Mouse (Mus musculus) heart, embryonic 16.5 days (tissue): ENCODE measurements around the gene Arl1. TPM values are rescaled to one million over a fixed set of nuclear protein-coding genes. Genes with fewer than 3 reads are reported as not detected.
"Not testable (repeated sequence)": the region's sequence is repeated elsewhere in the genome, so short reads cannot be mapped to it uniquely, and the experiment has no call there.

Source experiments
- ATAC-seq: fragments of 200-750 bp; cut with Nextera tagmentation; replicated peaks from 2 replicates; pipeline ENCODE4 v1.8.0; 2017; ENCODE audit warnings: moderate number of reproducible peaks; ENCODE audit not compliant: insufficient read depth, low FRiP score; ENCODE audit errors: extremely low read depth
- H3K27ac ChIP-seq: fragments of 300-500 bp; sonication (generic); 2 replicates; pipeline ENCODE4 v1.5.1; 2014; ENCODE audit warnings: mild to moderate bottlenecking, low read length, control low read depth, moderate library complexity
- H3K27me3 ChIP-seq: fragments of 300-500 bp; sonication (generic); 2 replicates; pipeline ENCODE4 v1.6.1; 2014; ENCODE audit warnings: low read length, mixed read lengths; ENCODE audit not compliant: control insufficient read depth, insufficient read depth
- H3K36me3 ChIP-seq: fragments of 300-500 bp; sonication (generic); 2 replicates; pipeline ENCODE4 v1.6.1; 2014; ENCODE audit not compliant: control insufficient read depth, insufficient read depth
- H3K4me1 ChIP-seq: fragments of 300-500 bp; sonication (generic); 2 replicates; pipeline ENCODE4 v1.6.1; 2014; ENCODE audit warnings: low read length, mixed read lengths; ENCODE audit not compliant: control insufficient read depth, insufficient read depth
- H3K4me2 ChIP-seq: fragments of 300-500 bp; sonication (generic); 2 replicates; pipeline ENCODE4 v1.6.1; 2014; ENCODE audit warnings: low read depth, mild to moderate bottlenecking, control low read depth, low read length
- H3K4me3 ChIP-seq: fragments of 300-500 bp; sonication (generic); 2 replicates; pipeline ENCODE4 v1.5.1; 2014; ENCODE audit warnings: mild to moderate bottlenecking, control low read depth, low read length
- H3K9ac ChIP-seq: fragments of 300-500 bp; sonication (generic); 2 replicates; pipeline ENCODE4 v1.6.1; 2014; ENCODE audit warnings: low read length, control low read depth
- H3K9me3 ChIP-seq: fragments of 300-500 bp; sonication (generic); replicated peaks from 2 replicates; pipeline ENCODE4 v1.6.1; 2016; ENCODE audit warnings: low read length; ENCODE audit not compliant: control insufficient read depth
- WGBS: fragments of 180-500 bp; shearing (Covaris S2); extraction: QIAGEN DNeasy Blood & Tissue Kit; methylation state at CpG from one replicate; pipeline ENCODE4 v1.1.7; 2014; 5-methylcytosine and 5-hydroxymethylcytosine counted together
- polyA plus RNA-seq: library from polyadenylated mRNA; unstranded; fragments of >200 nt; fragmentation: Nextera tagmentation; extraction: Ambion mirVana; gene quantifications from 2 replicates; pipeline ENCODE4 v1.2.1, GENCODE M21; 2015

Gene Arl1
- polyA plus RNA-seq, 1 experiment from 2014 or later = 152 TPM

DNA sequence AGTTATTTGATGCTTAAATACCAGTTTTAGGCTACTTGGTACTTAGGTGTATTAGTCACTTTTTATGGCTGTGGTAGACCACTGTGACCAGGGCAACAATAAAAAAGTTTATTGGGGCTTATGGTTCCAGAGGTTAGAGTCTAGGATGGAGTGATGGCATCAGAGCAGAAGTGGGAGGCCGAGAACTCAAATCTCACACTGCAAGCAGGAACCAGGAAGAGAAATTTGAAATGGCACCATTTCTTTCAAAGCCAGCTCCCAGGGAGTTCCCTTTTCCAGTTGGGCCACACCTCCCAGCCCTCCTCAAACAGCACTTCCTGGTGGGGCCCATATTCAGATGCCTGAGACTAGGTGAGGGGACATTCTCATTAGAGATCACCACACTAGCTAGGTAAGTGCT lies 9.2 kb downstream of the Arl1 start:
- Histone ChIP-seq H3K27ac (no peak overlapping the region), H3K36me3 (peaks cover 50% of the 10 kb centered on the region), H3K27me3 (no peaks in the 10 kb centered on the region), H3K9me3 (no peaks in the 10 kb centered on the region), H3K9ac (no peak overlapping the region), H3K4me2 (no peak overlapping the region), H3K4me1 (no peaks in the 10 kb centered on the region), H3K4me3 (no peak overlapping the region)
- ATAC-seq = no peak
- WGBS = 81% methylated on average over 1 of the region's 1 CpGs

- Histone ChIP-seq H3K27me3 (no peaks in the 10 kb centered on the region), H3K4me2 (no peak overlapping the region), H3K36me3 (peaks cover 59% of the 10 kb centered on the region), H3K4me3 (no peak overlapping the region), H3K27ac (no peak overlapping the region), H3K4me1 (no peaks in the 10 kb centered on the region), H3K9me3 (no peaks in the 10 kb centered on the region), H3K9ac (no peak overlapping the region)
- no peak for ATAC-seq
- 80% methylated on average over 5 of the region's 5 CpGs for WGBS
Measured at GRCm38 (mm10) chr10:88740781-88741180, 10.1 kb downstream of the Arl1 start.

GRCm38 (mm10) chr10:88741426-88741825 lies 10.8 kb downstream of the Arl1 start:
- no peak overlapping the region for H3K4me3 ChIP-seq
- no peaks in the 10 kb centered on the region for H3K4me1 ChIP-seq
- 82% methylated on average over 2 of the region's 2 CpGs for WGBS
- no peak for ATAC-seq
- no peak overlapping the region for H3K4me2 ChIP-seq
- no peak overlapping the region for H3K9ac ChIP-seq
- H3K36me3 ChIP-seq = peaks cover 58% of the 10 kb centered on the region
- no peak overlapping the region for H3K27ac ChIP-seq
- H3K9me3 ChIP-seq = no peaks in the 10 kb centered on the region
- H3K27me3 ChIP-seq = no peaks in the 10 kb centered on the region

DNA sequence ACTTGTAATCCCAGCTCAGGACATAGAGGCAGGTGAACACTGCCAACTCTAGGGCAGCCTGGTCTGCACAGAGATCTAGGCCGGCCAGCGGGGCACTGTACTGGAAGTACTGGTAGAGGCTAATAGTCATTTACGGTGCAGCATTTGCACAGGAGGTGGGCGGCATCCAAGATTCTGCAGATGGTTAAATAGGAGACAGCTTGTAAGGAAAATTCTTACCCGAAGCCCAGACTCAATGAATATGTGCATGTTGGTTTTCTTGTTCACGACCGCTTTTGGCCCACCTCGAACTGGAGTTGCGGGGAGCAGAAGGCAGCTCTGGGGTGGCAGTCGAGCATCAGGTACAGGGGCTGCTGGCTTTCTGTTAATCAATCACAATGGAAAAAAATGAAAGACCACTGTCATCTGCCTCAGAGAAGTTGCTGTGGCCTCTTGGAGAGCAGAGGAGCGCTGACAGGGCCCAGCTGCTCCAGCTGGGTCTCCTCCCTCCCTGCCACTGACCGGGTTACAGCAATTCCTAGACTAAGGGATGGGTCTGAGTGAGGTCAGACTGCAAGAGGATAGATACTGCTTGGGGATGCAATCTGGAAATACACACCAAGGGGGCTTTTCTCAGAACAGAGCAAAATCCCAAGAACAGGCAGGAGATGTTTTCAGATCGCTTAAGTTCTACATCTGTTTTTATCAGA lies 31.0 kb downstream of the Arl1 start:
- no peak overlapping the region for H3K9ac ChIP-seq
- H3K27ac ChIP-seq = no peak overlapping the region
- no peak overlapping the region for H3K4me2 ChIP-seq
- H3K27me3 ChIP-seq = no peaks in the 10 kb centered on the region
- no peak for ATAC-seq
- H3K4me1 ChIP-seq = no peaks in the 10 kb centered on the region
- H3K36me3 ChIP-seq = peaks cover 45% of the 10 kb centered on the region
- no peaks in the 10 kb centered on the region for H3K9me3 ChIP-seq
- WGBS = 85% methylated on average over 13 of the region's 13 CpGs
- no peak overlapping the region for H3K4me3 ChIP-seq

GRCm38 (mm10) chr10:88765431-88766142 lies 34.9 kb downstream of the Arl1 start:
- no peaks in the 10 kb centered on the region for H3K9me3 ChIP-seq
- H3K27me3 ChIP-seq = no peaks in the 10 kb centered on the region
- H3K36me3 ChIP-seq = peaks cover 41% of the 10 kb centered on the region
- H3K4me1 ChIP-seq = no peaks in the 10 kb centered on the region
- no peak overlapping the region for H3K4me2 ChIP-seq
- no peak overlapping the region for H3K4me3 ChIP-seq
- no peak for ATAC-seq
- H3K27ac ChIP-seq = no peak overlapping the region
- 66% methylated on average over 15 of the region's 15 CpGs for WGBS
- H3K9ac ChIP-seq = no peak overlapping the region

GRCm38 (mm10) chr10:88768961-88769360 lies 38.3 kb downstream of the Arl1 start:
- H3K27me3 ChIP-seq = no peaks in the 10 kb centered on the region
- H3K9me3 ChIP-seq = no peaks in the 10 kb centered on the region
- no peak overlapping the region for H3K27ac ChIP-seq
- 81% methylated on average over 5 of the region's 5 CpGs for WGBS
- no peak overlapping the region for H3K4me2 ChIP-seq
- no peaks in the 10 kb centered on the region for H3K4me1 ChIP-seq
- H3K4me3 ChIP-seq = no peak overlapping the region
- H3K9ac ChIP-seq = no peak overlapping the region
- H3K36me3 ChIP-seq = peaks cover 52% of the 10 kb centered on the region
- no peak for ATAC-seq

- no peaks in the 10 kb centered on the region for H3K9me3 ChIP-seq
- no peak overlapping the region for H3K4me2 ChIP-seq
- ATAC-seq = no peak
- H3K36me3 ChIP-seq = peaks cover 49% of the 10 kb centered on the region
- WGBS = 94% methylated on average over 7 of the region's 7 CpGs
- no peaks in the 10 kb centered on the region for H3K4me1 ChIP-seq
- H3K9ac ChIP-seq = no peak overlapping the region
- no peak overlapping the region for H3K27ac ChIP-seq
- no peak overlapping the region for H3K4me3 ChIP-seq
- no peaks in the 10 kb centered on the region for H3K27me3 ChIP-seq
Measured at GRCm38 (mm10) chr10:88769676-88770075, 39.0 kb downstream of the Arl1 start.

DNA sequence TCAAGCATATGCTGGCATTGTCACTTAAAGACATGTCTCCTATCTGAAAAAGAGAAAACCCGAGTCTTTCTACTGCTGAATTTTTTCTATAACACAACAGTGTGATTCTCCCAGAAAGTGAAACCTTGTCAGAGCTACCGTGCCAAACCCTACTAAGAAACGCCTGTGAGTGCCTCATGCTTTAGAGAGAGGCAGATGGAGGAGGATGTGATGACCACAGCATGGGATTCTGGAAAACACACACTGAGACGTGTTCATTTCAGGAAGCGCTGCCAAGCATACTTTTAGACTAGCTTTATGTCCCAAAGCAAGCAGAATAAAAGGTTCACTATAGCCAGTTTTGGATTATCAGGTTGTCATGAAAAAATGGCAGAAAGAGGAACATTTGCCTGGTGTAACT lies 42.3 kb downstream of the Arl1 start:
- H3K9me3 ChIP-seq, H3K4me1 ChIP-seq, H3K9ac ChIP-seq, H3K27me3 ChIP-seq, H3K27ac ChIP-seq, H3K4me3 ChIP-seq, ATAC-seq, H3K4me2 ChIP-seq: not testable (repeated sequence)
- 82% methylated on average over 5 of the region's 5 CpGs for WGBS
- H3K36me3 ChIP-seq = peaks cover 59% of the 10 kb centered on the region

GRCm38 (mm10) chr10:88776206-88776605 lies 45.5 kb downstream of the Arl1 start:
- peaks cover 37% of the 10 kb centered on the region for H3K36me3 ChIP-seq
- ATAC-seq = no peak
- H3K4me1 ChIP-seq = no peaks in the 10 kb centered on the region
- no peak overlapping the region for H3K9ac ChIP-seq
- no peaks in the 10 kb centered on the region for H3K27me3 ChIP-seq
- no peak overlapping the region for H3K4me2 ChIP-seq
- H3K4me3 ChIP-seq = no peak overlapping the region
- no peaks in the 10 kb centered on the region for H3K9me3 ChIP-seq
- H3K27ac ChIP-seq = no peak overlapping the region
- WGBS = 81% methylated on average over 6 of the region's 6 CpGs
